Mouse (Mus musculus) 416B (cell line): ENCODE measurements around the gene Dhx40.
"Not testable (repeated sequence)": the region's sequence is repeated elsewhere in the genome, so short reads cannot be mapped to it uniquely, and the experiment has no call there.

Experiments
- DNase-seq: peaks from one replicate; pipeline ENCODE4 v3.0.0; 2011; ENCODE audit warnings: low read depth

Dhx40 gene

GRCm38 (mm10) chr11:86751010-86751409 lies 56.5 kb downstream of the Dhx40 start:
- no peak for DNase-seq

GRCm38 (mm10) chr11:86749776-86750423 lies 57.6 kb downstream of the Dhx40 start:
- peak; percentile 64 for DNase-seq

GRCm38 (mm10) chr11:86745634-86746404 lies 61.7 kb downstream of the Dhx40 start:
- peak; percentile 47 for DNase-seq

GRCm38 (mm10) chr11:86742605-86743004 lies 64.9 kb downstream of the Dhx40 start:
- DNase-seq: peak; percentile 55

- DNase-seq: no peak
These were observed 66.0 kb downstream of the Dhx40 start for GRCm38 (mm10) chr11:86741505-86741904.

- DNase-seq: no peak
These were observed 68.1 kb downstream of the Dhx40 start for GRCm38 (mm10) chr11:86739470-86739869.

- DNase-seq: peak; percentile 41
These were observed 68.6 kb downstream of the Dhx40 start for GRCm38 (mm10) chr11:86738956-86739355.

- DNase-seq: not testable (repeated sequence)
These were observed 69.2 kb downstream of the Dhx40 start for GRCm38 (mm10) chr11:86738308-86738707.

GRCm38 (mm10) chr11:86737301-86738000 lies 70.1 kb downstream of the Dhx40 start:
- DNase-seq: no peak

GRCm38 (mm10) chr11:86734993-86735392 lies 72.6 kb downstream of the Dhx40 start:
- no peak for DNase-seq

GRCm38 (mm10) chr11:86734241-86734939 lies 73.2 kb downstream of the Dhx40 start:
- DNase-seq: no peak

GRCm38 (mm10) chr11:86731443-86731842 lies 76.1 kb downstream of the Dhx40 start:
- DNase-seq: no peak

GRCm38 (mm10) chr11:86725607-86726006 lies 81.9 kb downstream of the Dhx40 start:
- no peak for DNase-seq

- no peak for DNase-seq
These were observed 82.6 kb downstream of the Dhx40 start for GRCm38 (mm10) chr11:86724982-86725381.

GRCm38 (mm10) chr11:86724004-86724403 lies 83.5 kb downstream of the Dhx40 start:
- DNase-seq: peak; percentile 74

GRCm38 (mm10) chr11:86719390-86719789 lies 88.2 kb downstream of the Dhx40 start:
- peak; percentile 62 for DNase-seq
